Mouse (Mus musculus) regulatory T cell (primary cell): Measurements from ENCODE around the gene Taf9.

ENCODE experiments used
- in situ Hi-C: fragments of 300-600 bp; cut with MboI, MseI; formaldehyde crosslinking; loops from one replicate; pipeline ENCODE4 v1.15.1; 2025; ENCODE audit warnings: high pct_unique_total_duplicates

Taf9 gene

GRCm38 (mm10) chr13:100651439-100652186 is at the start of gene Taf9:
TSS of gene Taf9 (plus strand) at chr13:100651579.
- in situ Hi-C loops = no loop called here

GRCm38 (mm10) chr13:100602239-100602902 is 49.0 kb upstream of the Taf9 start:
- in situ Hi-C loops = no loop called here

- in situ Hi-C loops = no loop called here
These were observed 48.2 kb upstream of the Taf9 start for GRCm38 (mm10) chr13:100603031-100603737.

- in situ Hi-C loops = no loop called here
These were observed 47.7 kb upstream of the Taf9 start for GRCm38 (mm10) chr13:100603738-100604095.

GRCm38 (mm10) chr13:100605845-100606244 is 45.5 kb upstream of the Taf9 start:
- in situ Hi-C loops = no loop called here

- in situ Hi-C loops = no loop called here
These were observed 43.6 kb upstream of the Taf9 start for GRCm38 (mm10) chr13:100607756-100608155.

- in situ Hi-C loops = no loop called here
These were observed 40.1 kb upstream of the Taf9 start for GRCm38 (mm10) chr13:100611266-100611665.

- in situ Hi-C loops = no loop called here
These were observed 39.1 kb upstream of the Taf9 start for GRCm38 (mm10) chr13:100612251-100612650.

GRCm38 (mm10) chr13:100612903-100613302 is 38.5 kb upstream of the Taf9 start:
- in situ Hi-C loops = no loop called here

GRCm38 (mm10) chr13:100616181-100617087 is 34.9 kb upstream of the Taf9 start, which contains the start of gene Marveld2:
TSS of gene Marveld2 (minus strand) at chr13:100616971.
- in situ Hi-C loops = no loop called here

- in situ Hi-C loops = no loop called here
These were observed 33.8 kb upstream of the Taf9 start for GRCm38 (mm10) chr13:100617583-100617982.

GRCm38 (mm10) chr13:100622241-100622640 is 29.1 kb upstream of the Taf9 start:
- in situ Hi-C loops = no loop called here

- in situ Hi-C loops = loop anchor here (25.0 kb wide), 1 partner anchor 597 kb away; no protein-coding TSS in a partner anchor
These were observed 17.2 kb upstream of the Taf9 start for GRCm38 (mm10) chr13:100634106-100634691.

- in situ Hi-C loops = loop anchor here (25.0 kb wide), 1 partner anchor 605 kb away; no protein-coding TSS in a partner anchor
These were observed 8.7 kb upstream of the Taf9 start for GRCm38 (mm10) chr13:100642471-100643209.

GRCm38 (mm10) chr13:100648223-100648622 is 3.2 kb upstream of the Taf9 start:
- in situ Hi-C loops = loop anchor here (25.0 kb wide), 1 partner anchor 611 kb away; no protein-coding TSS in a partner anchor

GRCm38 (mm10) chr13:100650550-100651438 is 585 bp upstream of the Taf9 start, which contains the start of the genes Ak6 and Rad17:
TSS of gene Ak6 (plus strand) at chr13:100650979.
TSS of gene Rad17 (minus strand) at chr13:100651051.
- in situ Hi-C loops = no loop called here

- in situ Hi-C loops = no loop called here
These were observed 6.7 kb downstream of the Taf9 start for GRCm38 (mm10) chr13:100658091-100658490.

- in situ Hi-C loops = no loop called here
These were observed 8.6 kb downstream of the Taf9 start for GRCm38 (mm10) chr13:100659864-100660456.
